Mouse (Mus musculus): ENCODE data around the gene Dock4. TPM values are rescaled to one million over a fixed set of nuclear protein-coding genes. Genes with fewer than 3 reads are reported as not detected.

Gene Dock4
- total and polyA plus RNA-seq, 3 experiments = 0.26 to 0.67 (median 0.38) TPM

GRCm38 (mm10) chr12:40829269-40829668, 383.5 kb downstream of the Dock4 start:
- dilution Hi-C loops (cut with MboI; ENCODE audit: extremely low pct_ligation_motif_present, extremely low pct_unique_long_range_greater_than_20kb, low sequenced_read_pairs) = no loop called here
- no peak for DNase-seq (ENCODE audit: extremely low read depth)

GRCm38 (mm10) chr12:40832157-40832556, 386.4 kb downstream of the Dock4 start:
- H3K4me2 ChIP-seq (ENCODE audit: insufficient read depth, low read depth, poor library complexity, severe bottlenecking) = 0 out of 2 replicates have a peak overlapping the region, but pooled peaks have one; percentile 30
- in situ Hi-C loops (cut with MboI; ENCODE audit: low pct_ligation_motif_present, low pct_unique_long_range_greater_than_20kb, low sequenced_read_pairs) = loop anchor here (25.0 kb wide), 2 partner anchors 380 to 655 kb away; partner anchors contain the start of gene Lrrn3
- no peaks in the 10 kb centered on the region for H3K9me3 ChIP-seq (replicated peaks; ENCODE audit: low read length)
- no peaks in the 10 kb centered on the region for H3K36me3 ChIP-seq (replicated peaks in 1 of 2; ENCODE audit: control insufficient read depth in 1 of 2, insufficient read depth in 1 of 2, low read length in 1 of 2)
- H3K4me1 ChIP-seq (ENCODE audit: control insufficient read depth in 1 of 2, insufficient read depth in 2 of 2) = no peaks in the 10 kb centered on the region
- no peaks in the 10 kb centered on the region for H3K27me3 ChIP-seq (replicated peaks)
- dilution Hi-C loops (cut with MboI; ENCODE audit: extremely low pct_ligation_motif_present, extremely low pct_unique_long_range_greater_than_20kb, low sequenced_read_pairs) = no loop called here
- no peak overlapping the region for H3K4me3 ChIP-seq (replicated peaks in 1 of 3; ENCODE audit: low read depth in 2 of 3, low read length in 2 of 3, poor library complexity in 1 of 3)
- no peaks in the 10 kb centered on the region for H3K79me2 ChIP-seq (replicated peaks; ENCODE audit: control insufficient read depth, extremely low read depth, insufficient read depth, poor library complexity, severe bottlenecking)
- TF ChIP-seq MAX (IDR thresholded peaks at IDR 0.05; ENCODE audit: low read length) (no peak), JUND (conservative IDR thresholded peaks at IDR 0.05; ENCODE audit: low read depth, low read length) (no peak), JUN (IDR thresholded peaks at IDR 0.05; ENCODE audit: insufficient read depth, low read depth, low read length) (no peak), RAD21 (IDR thresholded peaks at IDR 0.05; ENCODE audit: low read depth, low read length) (peak; percentile 95), CTCF (conservative IDR thresholded peaks at IDR 0.05 in 1 of 2, IDR thresholded peaks at IDR 0.05 in 1 of 2; ENCODE audit: low read depth in 2 of 2, low read length in 2 of 2) (peak; percentile 89 to 91), SMC3 (IDR thresholded peaks at IDR 0.05; ENCODE audit: low read depth, low read length) (peak; percentile 67), MXI1 (IDR thresholded peaks at IDR 0.05; ENCODE audit: low read depth, low read length) (no peak), PAX5 (IDR thresholded peaks at IDR 0.05; ENCODE audit: low read length) (no peak), USF1 (IDR thresholded peaks at IDR 0.05; ENCODE audit: low read depth, low read length) (no peak), ZMIZ1 (IDR thresholded peaks at IDR 0.05; ENCODE audit: low read depth, low read length) (no peak), E2F4 (IDR thresholded peaks at IDR 0.05; ENCODE audit: insufficient replicate concordance, low read depth, low read length) (no peak), SIN3A (IDR thresholded peaks at IDR 0.05; ENCODE audit: low read length) (no peak), TBP (conservative IDR thresholded peaks at IDR 0.05; ENCODE audit: low read depth, low read length) (no peak), EP300 (IDR thresholded peaks at IDR 0.05; ENCODE audit: low read length) (no peak), UBTF (IDR thresholded peaks at IDR 0.05; ENCODE audit: low read depth, low read length) (no peak), MAZ (IDR thresholded peaks at IDR 0.05; ENCODE audit: low read depth, low read length) (no peak), ZC3H11A (IDR thresholded peaks at IDR 0.05; ENCODE audit: low read depth, low read length) (peak; percentile 18; the same call in 1 of the 2 replicates)
- no peak overlapping the region for H3K27ac ChIP-seq (ENCODE audit: insufficient read depth, low read depth)
- no peak overlapping the region for H3K9ac ChIP-seq (ENCODE audit: insufficient read depth, low read depth)
- peak; percentile 57 for DNase-seq (ENCODE audit: extremely low read depth)

More at GRCm38 (mm10) chr12:40829269-40829668, 383.5 kb downstream of the Dock4 start:
- Histone ChIP-seq H3K9ac (ENCODE audit: insufficient read depth, low read depth) (no peak overlapping the region), H3K4me3 (replicated peaks in 1 of 3; ENCODE audit: low read depth in 2 of 3, low read length in 2 of 3, poor library complexity in 1 of 3) (no peak overlapping the region), H3K36me3 (replicated peaks in 1 of 2; ENCODE audit: control insufficient read depth in 1 of 2, insufficient read depth in 1 of 2, low read length in 1 of 2) (no peaks in the 10 kb centered on the region), H3K79me2 (replicated peaks; ENCODE audit: control insufficient read depth, extremely low read depth, insufficient read depth, poor library complexity, severe bottlenecking) (no peaks in the 10 kb centered on the region), H3K4me2 (ENCODE audit: insufficient read depth, low read depth, poor library complexity, severe bottlenecking) (no peak overlapping the region), H3K9me3 (replicated peaks; ENCODE audit: low read length) (no peaks in the 10 kb centered on the region), H3K27ac (ENCODE audit: insufficient read depth, low read depth) (no peak overlapping the region), H3K27me3 (replicated peaks) (no peaks in the 10 kb centered on the region), H3K4me1 (ENCODE audit: control insufficient read depth in 1 of 2, insufficient read depth in 2 of 2) (peaks cover 3 to 6% of the 10 kb centered on the region in 2 experiments; a peak in 3 of 4 replicates)
- in situ Hi-C loops (cut with MboI; ENCODE audit: low pct_ligation_motif_present, low pct_unique_long_range_greater_than_20kb, low sequenced_read_pairs) = loop anchor here (5.0 to 25.0 kb wide), 3 partner anchors 383 to 658 kb away; partner anchors contain the start of gene Lrrn3
- TF ChIP-seq TCF12 (IDR thresholded peaks at IDR 0.05; ENCODE audit: low read depth, low read length) (no peak), SIN3A (IDR thresholded peaks at IDR 0.05; ENCODE audit: low read length) (no peak), E2F4 (IDR thresholded peaks at IDR 0.05; ENCODE audit: insufficient replicate concordance, low read depth, low read length) (no peak), ZKSCAN1 (IDR thresholded peaks at IDR 0.05; ENCODE audit: borderline replicate concordance, low read depth, low read length) (no peak), PAX5 (IDR thresholded peaks at IDR 0.05; ENCODE audit: low read length) (no peak)

Data from CH12.LX (cell line).